Mouse (Mus musculus) lung, postnatal 0 days (tissue): Measurements from ENCODE around the gene Frmd8. TPM values are rescaled to one million over a fixed set of nuclear protein-coding genes. Genes with fewer than 3 reads are reported as not detected.

Experiments used
- ATAC-seq: fragments of 200-750 bp; cut with Nextera tagmentation; 2 replicates; pipeline ENCODE4 v1.8.0; 2017; ENCODE audit warnings: moderate library complexity
- DNase-seq: peaks from one replicate; pipeline ENCODE4 v3.0.0-alpha.2; 2016; ENCODE audit warnings: low spot score
- H3K27ac ChIP-seq: fragments of 300-500 bp; sonication (generic); 2 replicates; pipeline ENCODE4 v1.5.1; 2014; ENCODE audit warnings: antibody characterized with exemption, mild to moderate bottlenecking, low read length, mixed read lengths
- H3K27me3 ChIP-seq: fragments of 300-500 bp; sonication (generic); replicated peaks from 2 replicates; pipeline ENCODE4 v1.6.1; 2014; ENCODE audit warnings: low read length, mixed read lengths; ENCODE audit not compliant: insufficient read depth
- H3K36me3 ChIP-seq: fragments of 300-500 bp; sonication (generic); 2 replicates; pipeline ENCODE4 v1.6.1; 2014; ENCODE audit warnings: low read length, mixed read lengths; ENCODE audit not compliant: insufficient read depth
- H3K4me1 ChIP-seq: fragments of 300-500 bp; sonication (generic); 2 replicates; pipeline ENCODE4 v1.6.1; 2014; ENCODE audit warnings: antibody characterized with exemption, low read depth, low read length, mixed read lengths; ENCODE audit not compliant: insufficient read depth
- H3K4me2 ChIP-seq: fragments of 300-500 bp; sonication (generic); replicated peaks from 2 replicates; pipeline ENCODE4 v1.6.1; 2014; ENCODE audit warnings: low read depth, mild to moderate bottlenecking, low read length, moderate library complexity, mixed read lengths
- H3K4me3 ChIP-seq: fragments of 300-500 bp; sonication (generic); 2 replicates; pipeline ENCODE4 v1.5.1; 2014; ENCODE audit warnings: low read depth, low read length
- H3K9ac ChIP-seq: fragments of 300-500 bp; sonication (generic); replicated peaks from 2 replicates; pipeline ENCODE4 v1.6.1; 2014; ENCODE audit warnings: low read depth, mild to moderate bottlenecking
- H3K9me3 ChIP-seq: fragments of 300-500 bp; sonication (generic); 2 replicates; pipeline ENCODE4 v1.6.1; 2016; ENCODE audit warnings: low read length, mixed read lengths
- CTCF ChIP-seq: IDR thresholded peaks from 2 replicates; pipeline ENCODE4 v1.5.1; 2016; ENCODE audit warnings: antibody characterized with exemption, mild to moderate bottlenecking
- EP300 ChIP-seq: IDR thresholded peaks from 2 replicates; pipeline ENCODE4 v1.6.1; 2016; ENCODE audit warnings: antibody characterized with exemption, mild to moderate bottlenecking, control low read depth
- WGBS: fragments of 180-500 bp; shearing (Covaris S2); extraction: QIAGEN DNeasy Blood & Tissue Kit; methylation state at CpG from one replicate; pipeline ENCODE4 v1.1.7; 2014; 5-methylcytosine and 5-hydroxymethylcytosine counted together
- polyA plus RNA-seq: library from polyadenylated mRNA; unstranded; fragments of >200 nt; fragmentation: Nextera tagmentation; extraction: Ambion mirVana; gene quantifications from 2 replicates; pipeline ENCODE4 v1.2.1, GENCODE M21; 2015

The Frmd8 gene
- polyA plus RNA-seq, 1 experiment from 2014 or later, result 35.1 TPM

GRCm38 (mm10) chr19:5845319-5846135 is 29.5 kb downstream of the Frmd8 start:
- ATAC-seq, result peak; percentile 43
- Histone ChIP-seq H3K4me2 (peak overlapping the region; percentile 55), H3K27me3 (no peaks in the 10 kb centered on the region), H3K4me1 (peaks cover 36% of the 10 kb centered on the region), H3K27ac (peak overlapping the region; percentile 100), H3K9me3 (no peaks in the 10 kb centered on the region), H3K36me3 (no peaks in the 10 kb centered on the region), H3K9ac (peak overlapping the region; percentile 95), H3K4me3 (peak overlapping the region; percentile 63)
- peak; percentile 99 for DNase-seq
- TF ChIP-seq CTCF, result peak; percentile 48
- peak; percentile 96 for TF ChIP-seq EP300
- 3% methylated on average over 45 of the region's 45 CpGs for WGBS

GRCm38 (mm10) chr19:5844831-5845318 is 30.2 kb downstream of the Frmd8 start:
- TF ChIP-seq CTCF, result no peak
- TF ChIP-seq EP300, result no peak
- Histone ChIP-seq H3K36me3 (no peaks in the 10 kb centered on the region), H3K4me1 (peaks cover 36% of the 10 kb centered on the region), H3K27me3 (no peaks in the 10 kb centered on the region), H3K9ac (peak overlapping the region; percentile 95), H3K4me3 (peak overlapping the region; percentile 63), H3K4me2 (peak overlapping the region; percentile 55), H3K9me3 (no peaks in the 10 kb centered on the region), H3K27ac (peak overlapping the region; percentile 100)
- 40% methylated on average over 12 of the region's 12 CpGs for WGBS
- DNase-seq (no peak), ATAC-seq (no peak)

- Histone ChIP-seq H3K36me3 (no peaks in the 10 kb centered on the region), H3K9ac (peak overlapping the region; percentile 95), H3K4me1 (peaks cover 32% of the 10 kb centered on the region), H3K9me3 (no peaks in the 10 kb centered on the region), H3K27me3 (no peaks in the 10 kb centered on the region), H3K27ac (peak overlapping the region; percentile 100), H3K4me3 (peak overlapping the region; percentile 63), H3K4me2 (peak overlapping the region; percentile 55)
- no peak for ATAC-seq
- peak; percentile 59 for DNase-seq
- TF ChIP-seq EP300, result no peak
- TF ChIP-seq CTCF, result peak; percentile 10; the same call in 1 of the 2 replicates
- WGBS, result 45% methylated on average over 30 of the region's 30 CpGs
Observed at GRCm38 (mm10) chr19:5843781-5844691, 31.0 kb downstream of the Frmd8 start.

GRCm38 (mm10) chr19:5842785-5843730 is 32.0 kb downstream of the Frmd8 start:
- peak overlapping the region; percentile 63 for H3K4me3 ChIP-seq
- H3K9ac ChIP-seq, result peak overlapping the region; percentile 95
- 48% methylated on average over 9 of the region's 9 CpGs for WGBS
- no peaks in the 10 kb centered on the region for H3K27me3 ChIP-seq
- peak overlapping the region; percentile 55 for H3K4me2 ChIP-seq
- peak overlapping the region; percentile 100 for H3K27ac ChIP-seq
- peak; percentile 38 for TF ChIP-seq EP300
- peak; percentile 14; the same call in 1 of the 2 replicates for TF ChIP-seq CTCF
- peak; percentile 86 for DNase-seq
- ATAC-seq, result no peak
- no peaks in the 10 kb centered on the region for H3K36me3 ChIP-seq
- H3K9me3 ChIP-seq, result no peaks in the 10 kb centered on the region
- peaks cover 22% of the 10 kb centered on the region for H3K4me1 ChIP-seq

GRCm38 (mm10) chr19:5841999-5842784 is 32.9 kb downstream of the Frmd8 start:
- Histone ChIP-seq H3K4me2 (peak overlapping the region; percentile 55), H3K4me3 (peak overlapping the region; percentile 63)
- 49% methylated on average over 5 of the region's 5 CpGs for WGBS

More at GRCm38 (mm10) chr19:5841999-5842784, 32.9 kb downstream of the Frmd8 start:
- Histone ChIP-seq H3K36me3 (no peaks in the 10 kb centered on the region), H3K9ac (peak overlapping the region; percentile 95), H3K27ac (peak overlapping the region; percentile 100), H3K9me3 (no peaks in the 10 kb centered on the region), H3K27me3 (no peaks in the 10 kb centered on the region), H3K4me1 (peaks cover 14% of the 10 kb centered on the region)
- ATAC-seq, result no peak
- TF ChIP-seq CTCF (no peak), EP300 (no peak)
- DNase-seq, result peak; percentile 77
